Mouse (Mus musculus): ENCODE results near the gene Fto. TPM values are rescaled to one million over a fixed set of nuclear protein-coding genes. Genes with fewer than 3 reads are reported as not detected.
A peak's percentile ranks its signal among the peaks of the same experiment; 100 is the strongest.

Gene Fto
- polyA plus RNA-seq, 1 experiment from 2014 or later = 120 TPM

DNA sequence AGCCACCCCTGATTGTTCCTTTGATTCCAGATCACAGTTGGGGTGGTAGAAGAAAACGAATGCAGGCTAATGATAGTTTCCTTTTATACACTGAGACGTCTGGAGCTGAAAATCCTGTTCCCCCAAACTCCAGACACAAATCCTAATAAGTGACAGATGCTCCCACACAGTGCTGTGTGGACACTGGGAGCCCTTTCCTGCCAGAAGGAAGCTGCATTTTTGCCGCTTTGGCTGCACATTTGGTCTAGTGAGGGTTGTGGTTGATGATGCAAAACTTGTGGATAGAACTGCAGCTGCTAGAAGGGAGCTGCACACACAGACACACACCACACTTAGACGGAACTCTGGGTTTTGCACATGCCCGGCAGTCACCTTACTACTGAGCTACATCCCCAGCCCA lies 197.4 kb downstream of the Fto start:
- peaks cover 58% of the 10 kb centered on the region for H3K4me1 ChIP-seq (replicated peaks)
- 40% methylated on average over 5 of the region's 5 CpGs for WGBS

DNA sequence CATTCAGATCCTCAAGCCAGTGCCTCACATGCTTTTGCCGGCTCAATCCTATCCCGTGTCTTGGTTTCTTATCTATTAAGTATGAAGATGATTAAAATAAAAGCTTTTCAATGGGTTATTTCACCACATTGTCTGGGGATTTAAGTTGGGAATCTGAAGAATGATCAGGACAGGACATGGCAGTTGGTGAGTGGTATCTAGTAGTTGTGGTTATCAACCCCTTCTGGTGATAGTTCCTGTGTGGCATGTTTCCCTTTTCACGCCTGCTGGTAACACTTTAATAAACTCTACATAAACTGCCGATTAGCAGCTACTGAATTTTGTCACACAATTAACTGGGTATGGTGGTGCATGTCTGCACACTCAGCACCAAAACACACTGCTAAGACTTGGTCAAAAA lies 198.6 kb downstream of the Fto start:
- Histone ChIP-seq H3K9me3 (no peaks in the 10 kb centered on the region), H3K4me3 (no peak overlapping the region), H3K4me1 (replicated peaks) (peaks cover 64% of the 10 kb centered on the region), H3K4me2 (no peak overlapping the region), H3K27me3 (peaks cover 62% of the 10 kb centered on the region), H3K9ac (no peak overlapping the region), H3K27ac (replicated peaks) (no peak overlapping the region), H3K36me3 (no peaks in the 10 kb centered on the region)
- WGBS = 91% methylated on average over 4 of the region's 4 CpGs
- no peak for ATAC-seq (ENCODE audit: low read depth)

More for the DNA sequence above, 197.4 kb downstream of the Fto start:
- H3K9ac ChIP-seq = no peak overlapping the region
- ATAC-seq (ENCODE audit: low read depth) = no peak
- H3K4me3 ChIP-seq = no peak overlapping the region
- no peak overlapping the region for H3K4me2 ChIP-seq
- no peak overlapping the region for H3K27ac ChIP-seq (replicated peaks)
- no peaks in the 10 kb centered on the region for H3K9me3 ChIP-seq
- H3K36me3 ChIP-seq = no peaks in the 10 kb centered on the region
- H3K27me3 ChIP-seq = peaks cover 75% of the 10 kb centered on the region

DNA sequence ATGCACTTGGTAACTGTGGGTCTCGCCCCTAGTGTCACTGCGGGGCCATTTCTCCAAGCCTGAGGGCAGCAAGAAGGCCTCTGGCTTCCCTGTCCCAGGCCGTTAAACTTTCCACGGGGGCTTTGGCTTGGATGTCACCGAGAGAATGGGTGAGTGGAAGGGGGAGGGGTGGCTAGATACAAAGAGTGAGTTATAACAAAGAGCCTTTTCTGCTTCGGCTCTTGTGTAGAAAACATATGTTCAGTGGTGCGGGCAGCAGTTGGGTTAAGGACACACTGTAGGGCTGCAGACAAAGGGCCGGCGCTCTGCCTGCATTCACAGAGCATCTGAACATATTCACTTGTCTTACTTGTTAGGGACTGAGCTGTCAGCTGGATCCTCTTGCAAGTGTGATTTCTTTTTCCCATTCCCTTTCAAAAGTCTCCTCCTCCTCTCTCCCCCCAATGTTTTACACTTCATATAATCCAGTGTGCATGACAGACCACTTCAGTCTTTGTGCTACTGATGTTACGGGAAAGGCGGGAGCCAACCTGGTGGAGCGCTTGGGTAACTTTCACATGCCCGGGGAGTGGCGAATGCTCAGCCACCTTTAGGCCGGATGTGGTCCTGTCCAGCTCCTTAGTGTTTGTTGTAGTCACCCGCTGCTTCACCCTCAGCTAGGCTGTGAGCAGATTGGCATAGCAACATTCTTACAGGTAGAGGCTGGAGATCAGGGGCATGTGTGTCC lies 201.6 kb downstream of the Fto start:
- H3K36me3 ChIP-seq = no peaks in the 10 kb centered on the region
- ATAC-seq (ENCODE audit: low read depth) = peak; percentile 60

DNA sequence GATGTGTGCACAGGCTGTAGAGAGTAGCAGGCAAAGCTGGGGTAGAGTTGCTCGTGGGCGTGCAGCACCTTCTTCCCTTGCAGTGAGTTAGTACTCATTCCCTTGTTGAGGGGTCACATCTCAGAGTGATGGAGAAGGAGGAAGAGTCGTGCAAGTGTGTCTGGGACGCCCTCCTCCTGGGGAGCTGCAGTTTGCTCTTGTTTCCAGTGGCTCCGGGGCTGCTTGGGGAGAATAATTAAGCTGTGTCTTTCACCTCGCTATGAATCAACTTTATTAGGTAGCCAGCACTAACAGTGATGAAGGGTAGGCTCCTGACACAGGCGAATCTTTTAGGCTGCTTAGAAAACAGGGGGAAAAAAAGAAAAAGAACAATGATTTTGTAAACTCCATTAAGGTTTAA lies 203.1 kb downstream of the Fto start:
- Histone ChIP-seq H3K27me3 (peaks cover 65% of the 10 kb centered on the region), H3K27ac (replicated peaks) (no peak overlapping the region), H3K4me1 (replicated peaks) (peaks cover 48% of the 10 kb centered on the region), H3K36me3 (no peaks in the 10 kb centered on the region), H3K4me3 (no peak overlapping the region), H3K9me3 (no peaks in the 10 kb centered on the region), H3K9ac (no peak overlapping the region), H3K4me2 (no peak overlapping the region)
- WGBS = 3% methylated on average over 7 of the region's 7 CpGs
- no peak for ATAC-seq (ENCODE audit: low read depth)

More for the DNA sequence above, 201.6 kb downstream of the Fto start:
- no peak overlapping the region; the same call in 1 of the 2 replicates for H3K27ac ChIP-seq (replicated peaks)
- 19% methylated on average over 16 of the region's 16 CpGs for WGBS
- H3K4me1 ChIP-seq (replicated peaks) = peaks cover 58% of the 10 kb centered on the region
- H3K4me3 ChIP-seq = no peak overlapping the region
- H3K27me3 ChIP-seq = peaks cover 62% of the 10 kb centered on the region
- H3K9me3 ChIP-seq = no peaks in the 10 kb centered on the region
- no peak overlapping the region; the same call in 1 of the 2 replicates for H3K9ac ChIP-seq
- H3K4me2 ChIP-seq = no peak overlapping the region

DNA sequence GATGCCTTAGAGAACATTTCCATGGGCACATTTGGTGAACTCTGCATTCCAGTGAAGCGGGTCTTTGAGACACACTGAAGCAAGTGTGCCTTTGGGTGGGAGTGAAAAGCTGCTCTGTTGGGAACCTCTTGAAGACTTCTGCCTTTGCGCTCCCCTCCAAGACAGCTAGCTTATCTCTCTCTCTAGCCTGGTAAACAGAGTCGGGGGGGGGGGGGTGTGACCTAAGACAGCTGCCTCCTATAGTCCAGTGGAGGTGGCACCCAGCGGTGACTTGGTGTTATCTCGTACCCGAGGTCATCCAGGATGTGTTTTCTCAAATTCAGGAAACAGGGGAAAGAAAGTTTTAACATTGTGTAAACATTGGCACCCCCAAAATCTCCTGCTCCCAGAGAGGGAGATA lies 204.8 kb downstream of the Fto start:
- Histone ChIP-seq H3K9ac (no peak overlapping the region), H3K27ac (replicated peaks) (no peak overlapping the region), H3K4me1 (replicated peaks) (peaks cover 59% of the 10 kb centered on the region), H3K4me3 (no peak overlapping the region), H3K9me3 (no peaks in the 10 kb centered on the region), H3K27me3 (peaks cover 67% of the 10 kb centered on the region), H3K36me3 (no peaks in the 10 kb centered on the region), H3K4me2 (no peak overlapping the region)
- ATAC-seq (ENCODE audit: low read depth) = no peak
- WGBS = 35% methylated on average over 6 of the region's 6 CpGs

DNA sequence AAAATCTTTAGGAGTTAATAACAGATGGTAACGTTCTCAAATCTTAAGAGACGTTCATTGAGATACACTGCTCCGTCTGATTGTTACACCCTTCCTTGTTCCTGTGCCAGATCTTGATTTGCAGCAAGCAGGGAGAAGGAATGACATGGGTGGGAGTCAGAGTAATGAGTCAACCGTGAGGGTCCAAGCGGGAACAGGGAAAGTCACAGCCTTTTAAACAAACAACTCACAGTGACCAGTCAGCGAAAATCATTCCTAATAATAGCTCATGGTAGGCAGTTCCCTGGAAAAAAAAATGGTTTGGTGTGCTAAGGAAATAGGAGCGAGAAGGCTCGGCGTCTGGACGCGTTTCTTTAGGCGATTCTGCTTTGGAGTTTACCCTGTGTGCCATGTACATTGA lies 208.9 kb downstream of the Fto start:
- WGBS = 69% methylated on average over 12 of the region's 12 CpGs
- no peak overlapping the region for H3K27ac ChIP-seq (replicated peaks)
- no peaks in the 10 kb centered on the region for H3K36me3 ChIP-seq
- no peak for ATAC-seq (ENCODE audit: low read depth)
- peaks cover 60% of the 10 kb centered on the region for H3K4me1 ChIP-seq (replicated peaks)
- no peaks in the 10 kb centered on the region for H3K9me3 ChIP-seq
- no peak overlapping the region for H3K4me3 ChIP-seq
- no peak overlapping the region for H3K9ac ChIP-seq
- peaks cover 76% of the 10 kb centered on the region for H3K27me3 ChIP-seq
- H3K4me2 ChIP-seq = no peak overlapping the region

DNA sequence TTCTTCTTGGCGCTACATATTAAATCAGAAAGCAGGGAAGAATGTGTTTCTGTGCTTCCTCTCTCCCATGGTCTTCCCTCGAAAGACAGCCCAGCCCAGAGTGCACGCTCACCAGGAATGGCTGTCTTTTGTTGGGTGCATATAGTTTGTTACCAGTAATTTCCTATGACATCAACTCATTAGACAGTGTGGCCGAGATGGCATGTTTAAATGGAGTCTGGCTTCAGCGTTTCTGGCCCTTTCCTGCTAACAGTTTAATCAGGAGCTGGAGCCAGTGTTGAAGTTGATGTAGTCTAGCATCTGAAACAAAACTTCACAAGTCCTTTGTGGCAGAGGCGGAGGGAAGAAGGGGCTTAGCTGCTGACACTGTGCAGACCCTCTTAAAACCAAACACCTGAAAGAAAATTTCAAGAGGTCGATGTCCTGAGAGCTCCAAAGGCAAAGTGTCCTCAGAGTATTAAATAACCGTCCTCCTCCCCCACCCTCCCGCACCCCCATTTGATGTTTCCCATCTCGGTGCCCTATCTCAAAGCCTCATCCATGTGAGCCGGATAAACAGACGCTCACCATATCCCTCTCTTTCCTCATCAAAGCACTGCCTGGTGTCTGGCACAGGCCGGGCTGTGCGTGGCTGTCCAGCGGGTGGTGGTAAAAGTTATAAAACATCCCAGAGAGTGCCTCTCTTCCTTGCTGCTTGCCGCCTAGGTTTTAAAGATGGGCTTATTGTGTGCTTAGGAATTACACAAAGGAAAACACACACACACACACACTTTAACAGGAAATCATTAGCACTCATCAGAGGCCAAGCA lies 210.9 kb downstream of the Fto start:
- peaks cover 42% of the 10 kb centered on the region for H3K4me1 ChIP-seq (replicated peaks)
- no peak overlapping the region for H3K27ac ChIP-seq (replicated peaks)
- H3K4me2 ChIP-seq = no peak overlapping the region
- no peak overlapping the region for H3K4me3 ChIP-seq
- H3K36me3 ChIP-seq = no peaks in the 10 kb centered on the region
- 32% methylated on average over 16 of the region's 16 CpGs for WGBS
- H3K9ac ChIP-seq = no peak overlapping the region
- no peaks in the 10 kb centered on the region for H3K9me3 ChIP-seq
- ATAC-seq (ENCODE audit: low read depth) = no peak
- H3K27me3 ChIP-seq = peaks cover 86% of the 10 kb centered on the region

DNA sequence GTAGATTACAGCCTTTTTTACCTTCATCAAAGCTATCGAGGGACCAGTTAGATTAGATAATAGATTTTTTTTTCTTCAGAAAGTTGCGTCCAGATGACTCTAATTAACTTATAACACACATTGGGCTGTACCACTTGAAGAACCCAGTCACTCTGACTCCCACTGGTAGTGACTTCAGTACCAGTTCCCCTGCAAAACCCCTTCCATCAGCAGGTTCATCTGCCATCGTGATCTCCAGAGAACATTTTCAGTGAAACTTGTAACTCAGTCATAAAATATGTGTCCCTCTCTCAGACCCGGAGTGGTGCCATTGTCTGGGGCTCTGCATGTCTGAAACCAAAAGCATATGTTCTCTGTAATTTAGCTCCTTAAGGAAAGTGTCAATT lies 211.5 kb downstream of the Fto start:
- H3K4me1 ChIP-seq (replicated peaks) = peaks cover 42% of the 10 kb centered on the region
- H3K27me3 ChIP-seq = peaks cover 88% of the 10 kb centered on the region
- no peak overlapping the region for H3K9ac ChIP-seq
- H3K4me2 ChIP-seq = no peak overlapping the region
- no peaks in the 10 kb centered on the region for H3K36me3 ChIP-seq
- no peak for ATAC-seq (ENCODE audit: low read depth)
- no peak overlapping the region for H3K27ac ChIP-seq (replicated peaks)
- WGBS = 10% methylated on average over 4 of the region's 4 CpGs
- H3K9me3 ChIP-seq = no peaks in the 10 kb centered on the region
- H3K4me3 ChIP-seq = no peak overlapping the region

DNA sequence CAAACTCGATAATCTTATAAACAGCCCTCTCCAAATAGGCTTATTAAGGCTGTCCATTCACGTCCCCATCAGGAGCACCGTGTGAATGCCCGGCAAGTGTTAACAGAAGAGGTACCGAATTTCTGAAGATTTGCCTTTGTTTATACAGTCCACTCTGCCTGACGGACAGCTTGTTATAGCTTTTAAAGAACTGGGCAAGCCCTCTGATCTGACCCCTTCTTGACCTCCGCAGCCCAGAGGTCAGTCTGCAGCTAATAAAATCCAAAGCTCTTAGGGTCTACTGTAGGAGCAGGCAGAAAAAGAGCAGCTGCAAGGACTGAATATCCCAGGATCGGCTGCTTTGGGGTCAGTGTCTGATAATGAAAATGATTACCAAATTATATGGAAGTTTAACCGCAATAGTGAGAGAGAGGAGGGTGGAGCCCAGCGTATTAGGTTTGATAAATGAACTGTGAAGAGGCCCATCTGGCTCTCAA lies 212.1 kb downstream of the Fto start:
- peaks cover 90% of the 10 kb centered on the region for H3K27me3 ChIP-seq
- no peak for ATAC-seq (ENCODE audit: low read depth)
- no peak overlapping the region for H3K27ac ChIP-seq (replicated peaks)
- no peak overlapping the region for H3K4me2 ChIP-seq
- peaks cover 42% of the 10 kb centered on the region for H3K4me1 ChIP-seq (replicated peaks)
- no peaks in the 10 kb centered on the region for H3K36me3 ChIP-seq
- H3K9me3 ChIP-seq = no peaks in the 10 kb centered on the region
- no peak overlapping the region for H3K4me3 ChIP-seq
- H3K9ac ChIP-seq = no peak overlapping the region
- 7% methylated on average over 10 of the region's 10 CpGs for WGBS

DNA sequence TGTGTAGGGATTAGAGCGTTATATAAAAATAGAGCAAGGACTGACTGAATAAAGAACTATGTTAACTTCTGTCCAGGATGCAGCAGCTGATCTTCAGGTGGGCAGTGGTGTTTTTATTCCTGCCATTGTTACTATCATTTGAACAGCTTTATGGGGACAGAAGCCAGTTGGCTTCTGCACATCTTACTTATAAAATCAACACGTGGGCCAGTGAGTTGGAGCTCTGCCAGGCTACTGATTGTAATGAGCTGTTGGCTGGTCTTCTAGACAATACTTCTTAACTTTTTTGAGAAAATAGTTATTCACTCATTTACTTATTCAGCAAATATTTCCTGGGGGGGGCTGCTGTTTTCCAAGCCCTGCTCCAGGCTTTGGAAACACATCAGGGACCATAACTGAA lies 215.6 kb downstream of the Fto start:
- Histone ChIP-seq H3K9ac (no peak overlapping the region), H3K4me1 (replicated peaks) (peaks cover 47% of the 10 kb centered on the region), H3K9me3 (no peaks in the 10 kb centered on the region), H3K4me2 (no peak overlapping the region), H3K4me3 (no peak overlapping the region), H3K27me3 (peaks cover 80% of the 10 kb centered on the region), H3K36me3 (no peaks in the 10 kb centered on the region), H3K27ac (replicated peaks) (no peak overlapping the region)
- ATAC-seq (ENCODE audit: low read depth) = no peak
- WGBS = 60% methylated on average over 2 of the region's 2 CpGs

DNA sequence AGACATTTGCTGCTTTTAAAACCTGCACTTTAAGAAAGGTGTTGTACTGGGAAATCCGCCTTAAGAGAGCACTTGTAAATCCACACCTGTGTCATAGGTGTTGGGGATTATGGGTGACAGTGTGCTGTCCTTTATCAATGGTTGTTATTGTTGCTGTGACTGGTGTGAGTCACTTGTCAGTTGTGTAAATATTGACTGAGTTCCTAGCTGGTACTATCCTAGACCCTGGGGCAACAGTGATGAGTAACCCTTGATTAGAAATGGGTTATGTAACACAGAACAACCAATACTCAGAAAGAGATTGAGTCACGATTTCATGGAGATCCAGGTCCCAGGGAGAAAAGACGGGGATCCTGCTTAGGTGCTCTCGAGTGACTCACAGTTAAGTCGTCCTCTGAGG lies 216.4 kb downstream of the Fto start:
- ATAC-seq (ENCODE audit: low read depth) = no peak

DNA sequence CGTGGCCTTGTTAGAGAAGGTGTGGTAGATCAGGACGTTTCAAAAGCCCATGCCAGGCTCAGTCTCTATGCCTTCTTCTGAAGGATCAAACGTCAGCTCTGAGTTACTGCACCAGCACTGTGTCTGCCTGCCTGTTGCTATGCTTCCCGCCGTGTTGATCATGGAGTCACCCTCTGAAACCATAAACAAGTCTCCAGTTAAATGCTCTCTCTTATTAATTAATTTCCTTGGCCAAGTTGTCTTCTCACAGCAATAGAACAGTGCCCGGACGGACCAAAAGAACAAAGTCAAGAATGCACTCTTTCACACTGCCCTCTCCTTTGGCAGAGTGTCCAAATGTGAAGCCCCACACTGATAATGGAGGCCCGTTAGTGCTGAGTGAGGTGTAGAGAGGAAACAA lies 217.3 kb downstream of the Fto start:
- Histone ChIP-seq H3K27me3 (peaks cover 76% of the 10 kb centered on the region), H3K9me3 (no peaks in the 10 kb centered on the region), H3K4me1 (replicated peaks) (peaks cover 34% of the 10 kb centered on the region), H3K36me3 (no peaks in the 10 kb centered on the region), H3K27ac (replicated peaks) (no peak overlapping the region), H3K4me2 (no peak overlapping the region), H3K9ac (no peak overlapping the region), H3K4me3 (no peak overlapping the region)
- no peak for ATAC-seq (ENCODE audit: low read depth)
- WGBS = 79% methylated on average over 8 of the region's 8 CpGs

More for the DNA sequence above, 216.4 kb downstream of the Fto start:
- Histone ChIP-seq H3K9ac (no peak overlapping the region), H3K27me3 (peaks cover 80% of the 10 kb centered on the region), H3K27ac (replicated peaks) (no peak overlapping the region), H3K36me3 (no peaks in the 10 kb centered on the region), H3K4me2 (no peak overlapping the region), H3K9me3 (no peaks in the 10 kb centered on the region), H3K4me3 (no peak overlapping the region), H3K4me1 (replicated peaks) (peaks cover 44% of the 10 kb centered on the region)
- 91% methylated on average over 5 of the region's 5 CpGs for WGBS
